Mouse (Mus musculus) testis, adult 2 months (tissue): ENCODE measurements around the gene Wwc1. TPM values are rescaled to one million over a fixed set of nuclear protein-coding genes. Genes with fewer than 3 reads are reported as not detected.

Experiments used
- H3K27ac ChIP-seq: fragments of 200-500 bp; 2 replicates; pipeline ENCODE4 v1.5.1; 2012; ENCODE audit warnings: low read depth, low read length; ENCODE audit not compliant: control insufficient read depth, insufficient read depth
- H3K27me3 ChIP-seq: fragments of 200-500 bp; 2 replicates; pipeline ENCODE4 v1.6.1; 2012; ENCODE audit warnings: mild to moderate bottlenecking, low read length, moderate library complexity; ENCODE audit not compliant: control insufficient read depth, insufficient read depth
- H3K36me3 ChIP-seq: fragments of 200-500 bp; 2 replicates; pipeline ENCODE4 v1.6.1; 2012; ENCODE audit warnings: mild to moderate bottlenecking, low read length; ENCODE audit not compliant: control insufficient read depth, insufficient read depth
- H3K4me1 ChIP-seq: fragments of 200-500 bp; 2 replicates; pipeline ENCODE4 v1.6.1; 2012; ENCODE audit warnings: low read length; ENCODE audit not compliant: control insufficient read depth, insufficient read depth
- H3K4me3 ChIP-seq: fragments of 200-500 bp; 2 replicates; pipeline ENCODE4 v1.5.1; 2012; ENCODE audit warnings: low read depth, mild to moderate bottlenecking, low read length, moderate library complexity, mixed read lengths; ENCODE audit not compliant: control insufficient read depth
- CTCF ChIP-seq: fragments of 200-500 bp; IDR thresholded peaks from 2 replicates; pipeline ENCODE4 v1.5.1; 2012; ENCODE audit warnings: low read depth, mild to moderate bottlenecking, inconsistent platforms, low read length, moderate library complexity; ENCODE audit not compliant: control insufficient read depth, insufficient read depth, insufficient replicate concordance
- POLR2A ChIP-seq: fragments of 200-500 bp; IDR thresholded peaks from 2 replicates; pipeline ENCODE4 v1.6.1; 2012; ENCODE audit warnings: low read depth, mild to moderate bottlenecking, inconsistent platforms, low read length, moderate library complexity; ENCODE audit not compliant: control insufficient read depth
- polyA plus RNA-seq: library from polyadenylated mRNA; depleted of rRNA; stranded (reverse); fragments of >200 nt; gene quantifications from 2 replicates; pipeline ENCODE4 v1.2.3, GENCODE M21; 2012

The Wwc1 gene
- polyA plus RNA-seq, 1 experiment: 2.7 TPM

GRCm38 (mm10) chr11:35945187-35945586, 35.1 kb downstream of the Wwc1 start:
- no peak overlapping the region for H3K27ac ChIP-seq
- peaks cover 4% of the 10 kb centered on the region for H3K4me1 ChIP-seq
- H3K36me3 ChIP-seq: no peaks in the 10 kb centered on the region
- no peak overlapping the region for H3K4me3 ChIP-seq
- TF ChIP-seq POLR2A (no peak), CTCF (no peak)
- H3K27me3 ChIP-seq: no peaks in the 10 kb centered on the region

- Histone ChIP-seq H3K36me3 (no peaks in the 10 kb centered on the region), H3K27me3 (no peaks in the 10 kb centered on the region), H3K27ac (no peak overlapping the region), H3K4me3 (no peak overlapping the region), H3K4me1 (no peaks in the 10 kb centered on the region)
- no peak for TF ChIP-seq CTCF
- no peak for TF ChIP-seq POLR2A
Observed at GRCm38 (mm10) chr11:35941641-35942040, 38.7 kb downstream of the Wwc1 start.

- Histone ChIP-seq H3K27ac (no peak overlapping the region), H3K36me3 (no peaks in the 10 kb centered on the region), H3K4me1 (no peaks in the 10 kb centered on the region), H3K4me3 (no peak overlapping the region), H3K27me3 (no peaks in the 10 kb centered on the region)
- TF ChIP-seq CTCF (no peak), POLR2A (no peak)
Observed at GRCm38 (mm10) chr11:35941064-35941463, 39.3 kb downstream of the Wwc1 start.

GRCm38 (mm10) chr11:35938790-35939385, 41.4 kb downstream of the Wwc1 start:
- Histone ChIP-seq H3K4me1 (no peaks in the 10 kb centered on the region), H3K27ac (no peak overlapping the region), H3K36me3 (no peaks in the 10 kb centered on the region), H3K27me3 (no peaks in the 10 kb centered on the region), H3K4me3 (no peak overlapping the region)
- TF ChIP-seq POLR2A: no peak
- TF ChIP-seq CTCF: no peak

- Histone ChIP-seq H3K4me3 (no peak overlapping the region), H3K4me1 (no peaks in the 10 kb centered on the region), H3K36me3 (no peaks in the 10 kb centered on the region), H3K27ac (no peak overlapping the region), H3K27me3 (no peaks in the 10 kb centered on the region)
- TF ChIP-seq CTCF (no peak), POLR2A (no peak)
Observed at GRCm38 (mm10) chr11:35935645-35936044, 44.7 kb downstream of the Wwc1 start.

GRCm38 (mm10) chr11:35935133-35935532, 45.2 kb downstream of the Wwc1 start:
- TF ChIP-seq CTCF (no peak), POLR2A (no peak)
- Histone ChIP-seq H3K4me3 (no peak overlapping the region), H3K4me1 (no peaks in the 10 kb centered on the region), H3K27me3 (no peaks in the 10 kb centered on the region), H3K27ac (no peak overlapping the region), H3K36me3 (no peaks in the 10 kb centered on the region)

GRCm38 (mm10) chr11:35933402-35934085, 46.8 kb downstream of the Wwc1 start:
- TF ChIP-seq POLR2A (no peak), CTCF (no peak)
- H3K27me3 ChIP-seq: no peaks in the 10 kb centered on the region
- no peak overlapping the region for H3K27ac ChIP-seq
- H3K4me1 ChIP-seq: no peaks in the 10 kb centered on the region
- no peaks in the 10 kb centered on the region for H3K36me3 ChIP-seq
- H3K4me3 ChIP-seq: no peak overlapping the region

- Histone ChIP-seq H3K4me1 (no peaks in the 10 kb centered on the region), H3K36me3 (no peaks in the 10 kb centered on the region), H3K27ac (peak overlapping the region; percentile 71), H3K4me3 (no peak overlapping the region), H3K27me3 (no peaks in the 10 kb centered on the region)
- no peak for TF ChIP-seq CTCF
- no peak for TF ChIP-seq POLR2A
Observed at GRCm38 (mm10) chr11:35932121-35932885, 48.0 kb downstream of the Wwc1 start.
